Mouse (Mus musculus) kidney, embryonic 16.5 days (tissue): Measurements from ENCODE around the gene Gm20388. TPM values are rescaled to one million over a fixed set of nuclear protein-coding genes. Genes with fewer than 3 reads are reported as not detected.

ENCODE experiments used
- ATAC-seq: fragments of 200-750 bp; cut with Nextera tagmentation; 2 replicates; pipeline ENCODE4 v1.8.0; 2017; ENCODE audit warnings: moderate TSS enrichment; ENCODE audit not compliant: low FRiP score, low TSS enrichment
- H3K27ac ChIP-seq: fragments of 300-500 bp; sonication (generic); 2 replicates; pipeline ENCODE4 v1.5.1; 2014; ENCODE audit warnings: low read length
- H3K27me3 ChIP-seq: fragments of 300-500 bp; sonication (generic); 2 replicates; pipeline ENCODE4 v1.6.1; 2014; ENCODE audit warnings: low read length, control low read depth, mixed read lengths; ENCODE audit not compliant: insufficient read depth
- H3K36me3 ChIP-seq: fragments of 300-500 bp; sonication (generic); 2 replicates; pipeline ENCODE4 v1.6.1; 2014; ENCODE audit warnings: low read length, control low read depth, mixed read lengths; ENCODE audit not compliant: insufficient read depth
- H3K4me1 ChIP-seq: fragments of 300-500 bp; sonication (generic); 2 replicates; pipeline ENCODE4 v1.6.1; 2014; ENCODE audit warnings: low read length, control low read depth, mixed read lengths; ENCODE audit not compliant: insufficient read depth
- H3K4me2 ChIP-seq: fragments of 300-500 bp; sonication (generic); replicated peaks from 2 replicates; pipeline ENCODE4 v1.6.1; 2014; ENCODE audit warnings: low read depth, low read length
- H3K4me3 ChIP-seq: fragments of 300-500 bp; sonication (generic); 2 replicates; pipeline ENCODE4 v1.5.1; 2014; ENCODE audit warnings: mild to moderate bottlenecking, low read length
- H3K9ac ChIP-seq: fragments of 300-500 bp; sonication (generic); replicated peaks from 2 replicates; pipeline ENCODE4 v1.6.1; 2014; ENCODE audit warnings: low read length
- H3K9me3 ChIP-seq: fragments of 300-500 bp; sonication (generic); 2 replicates; pipeline ENCODE4 v1.6.1; 2016; ENCODE audit warnings: low read length, control low read depth
- WGBS: fragments of 180-500 bp; shearing (Covaris S2); extraction: QIAGEN DNeasy Blood & Tissue Kit; methylation state at CpG from one replicate; pipeline ENCODE4 v1.1.7; 2014; 5-methylcytosine and 5-hydroxymethylcytosine counted together
- polyA plus RNA-seq: library from polyadenylated mRNA; unstranded; fragments of >200 nt; fragmentation: Nextera tagmentation; extraction: Ambion mirVana; gene quantifications from 2 replicates; pipeline ENCODE4 v1.2.1, GENCODE M21; 2015

Gm20388 gene
- polyA plus RNA-seq, 1 experiment from 2014 or later: 7.7 TPM

DNA sequence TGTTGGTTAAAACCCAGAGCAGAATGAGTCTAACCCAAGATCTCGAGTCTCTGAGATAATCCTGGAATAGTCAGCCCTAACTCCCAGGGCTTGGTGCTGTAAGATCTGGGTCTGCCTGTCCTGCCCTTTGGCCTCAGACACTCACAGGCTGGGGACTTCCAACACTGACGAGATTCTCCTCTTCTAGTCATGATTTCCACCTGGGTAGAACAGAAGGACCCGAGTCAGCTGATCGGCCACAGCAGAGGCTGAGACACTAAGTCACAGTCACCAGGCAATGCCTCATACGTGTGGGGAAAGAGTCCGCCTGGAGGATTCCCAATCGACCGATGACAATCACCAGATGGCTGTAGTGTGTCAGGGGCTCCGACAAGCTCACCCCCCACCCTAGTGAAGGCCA, 3785.5 kb downstream of the Gm20388 start:
- Histone ChIP-seq H3K9me3 (no peaks in the 10 kb centered on the region), H3K4me1 (peaks cover 14% of the 10 kb centered on the region), H3K27ac (no peak overlapping the region), H3K4me2 (no peak overlapping the region), H3K36me3 (no peaks in the 10 kb centered on the region), H3K4me3 (no peak overlapping the region), H3K9ac (no peak overlapping the region), H3K27me3 (0 out of 2 replicates have a peak, but pooled peaks cover 2% of the 10 kb centered on the region)
- ATAC-seq: no peak
- WGBS: 71% methylated on average over 9 of the region's 9 CpGs

- H3K9ac ChIP-seq: no peak overlapping the region
- WGBS: 45% methylated on average over 5 of the region's 5 CpGs
- 0 out of 2 replicates have a peak, but pooled peaks cover 2% of the 10 kb centered on the region for H3K27me3 ChIP-seq
- no peak overlapping the region for H3K27ac ChIP-seq
- no peak overlapping the region for H3K4me3 ChIP-seq
- no peak overlapping the region for H3K4me2 ChIP-seq
- H3K9me3 ChIP-seq: no peaks in the 10 kb centered on the region
- no peak for ATAC-seq
- no peaks in the 10 kb centered on the region for H3K36me3 ChIP-seq
- H3K4me1 ChIP-seq: peaks cover 16% of the 10 kb centered on the region
Measured at GRCm38 (mm10) chr8:123697329-123697728, 3786.7 kb downstream of the Gm20388 start.

- no peaks in the 10 kb centered on the region for H3K36me3 ChIP-seq
- WGBS: 18% methylated on average over 12 of the region's 12 CpGs
- peak; percentile 44; the same call in 1 of the 2 replicates for ATAC-seq
- H3K4me3 ChIP-seq: no peak overlapping the region
- peaks cover 18% of the 10 kb centered on the region for H3K4me1 ChIP-seq
- no peak overlapping the region for H3K9ac ChIP-seq
- peak overlapping the region; percentile 19; the same call in 1 of the 2 replicates for H3K4me2 ChIP-seq
- 0 out of 2 replicates have a peak, but pooled peaks cover 2% of the 10 kb centered on the region for H3K27me3 ChIP-seq
- H3K9me3 ChIP-seq: no peaks in the 10 kb centered on the region
- no peak overlapping the region for H3K27ac ChIP-seq
Measured at GRCm38 (mm10) chr8:123700399-123701070, 3789.9 kb downstream of the Gm20388 start.

DNA sequence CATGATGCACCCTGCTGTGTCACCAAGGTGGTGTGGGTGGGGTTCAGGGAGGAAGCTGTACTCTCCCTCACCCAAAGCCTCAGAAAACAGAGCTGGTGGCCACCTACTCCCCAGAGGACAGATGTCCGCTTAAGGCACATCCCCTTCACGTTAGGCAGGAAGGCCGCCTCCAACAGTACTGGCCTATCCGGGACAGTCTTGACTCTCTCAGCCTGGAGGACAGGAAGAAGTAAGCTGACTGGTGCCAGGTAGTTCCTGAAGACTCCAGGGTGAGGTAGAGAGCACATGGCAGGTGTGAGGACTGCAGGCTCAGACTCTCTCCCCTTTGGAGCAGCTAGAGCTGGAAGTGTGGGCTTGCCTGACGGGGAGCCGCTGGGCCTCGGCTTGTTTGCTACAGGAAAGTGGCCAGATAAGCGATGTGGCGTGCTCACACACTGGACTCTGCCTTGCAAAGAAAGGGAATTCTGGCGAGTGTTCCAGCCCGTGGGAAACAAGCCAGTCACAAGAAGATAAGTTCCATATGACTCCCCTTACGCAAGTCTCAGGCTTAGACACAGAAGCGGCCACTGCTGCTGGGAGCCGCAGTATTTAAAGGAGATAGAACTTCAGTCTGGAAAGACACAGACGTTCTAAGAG, 3791.4 kb downstream of the Gm20388 start:
- WGBS: 66% methylated on average over 15 of the region's 15 CpGs
- Histone ChIP-seq H3K9me3 (no peaks in the 10 kb centered on the region), H3K4me1 (peaks cover 20% of the 10 kb centered on the region), H3K4me2 (no peak overlapping the region), H3K36me3 (no peaks in the 10 kb centered on the region), H3K9ac (no peak overlapping the region), H3K27me3 (0 out of 2 replicates have a peak, but pooled peaks cover 2% of the 10 kb centered on the region), H3K27ac (no peak overlapping the region), H3K4me3 (no peak overlapping the region)
- no peak for ATAC-seq

- Histone ChIP-seq H3K27ac (no peak overlapping the region), H3K4me3 (no peak overlapping the region), H3K4me1 (peaks cover 14% of the 10 kb centered on the region), H3K4me2 (no peak overlapping the region), H3K9ac (no peak overlapping the region), H3K36me3 (no peaks in the 10 kb centered on the region), H3K27me3 (no peaks in the 10 kb centered on the region), H3K9me3 (no peaks in the 10 kb centered on the region)
- ATAC-seq: no peak
- WGBS: 58% methylated on average over 5 of the region's 5 CpGs
Measured at GRCm38 (mm10) chr8:123705376-123705775, 3794.7 kb downstream of the Gm20388 start.

DNA sequence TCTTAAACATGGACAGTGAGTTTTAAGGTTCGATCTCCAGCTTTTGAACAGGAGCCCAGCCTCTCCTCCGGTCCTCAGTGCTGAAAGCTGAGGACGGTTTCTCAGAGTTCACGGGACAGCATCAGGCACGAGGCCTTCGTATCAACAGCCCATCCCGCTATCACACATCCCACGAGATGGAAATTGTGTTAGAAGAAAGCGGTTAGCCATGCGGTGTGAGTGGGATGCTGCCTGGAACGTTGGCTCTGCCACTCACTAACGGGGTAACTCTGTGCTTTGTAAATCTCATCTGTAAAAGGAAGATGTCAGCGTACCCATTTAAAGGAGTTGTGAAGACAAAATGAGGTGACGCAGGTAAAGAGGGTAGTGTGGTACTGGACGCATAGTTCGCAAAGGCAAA, 3796.5 kb downstream of the Gm20388 start:
- Histone ChIP-seq H3K9me3 (no peaks in the 10 kb centered on the region), H3K4me3 (no peak overlapping the region), H3K36me3 (no peaks in the 10 kb centered on the region), H3K27me3 (no peaks in the 10 kb centered on the region), H3K4me2 (no peak overlapping the region), H3K4me1 (peaks cover 6% of the 10 kb centered on the region), H3K27ac (no peak overlapping the region), H3K9ac (no peak overlapping the region)
- no peak for ATAC-seq
- 80% methylated on average over 16 of the region's 16 CpGs for WGBS

DNA sequence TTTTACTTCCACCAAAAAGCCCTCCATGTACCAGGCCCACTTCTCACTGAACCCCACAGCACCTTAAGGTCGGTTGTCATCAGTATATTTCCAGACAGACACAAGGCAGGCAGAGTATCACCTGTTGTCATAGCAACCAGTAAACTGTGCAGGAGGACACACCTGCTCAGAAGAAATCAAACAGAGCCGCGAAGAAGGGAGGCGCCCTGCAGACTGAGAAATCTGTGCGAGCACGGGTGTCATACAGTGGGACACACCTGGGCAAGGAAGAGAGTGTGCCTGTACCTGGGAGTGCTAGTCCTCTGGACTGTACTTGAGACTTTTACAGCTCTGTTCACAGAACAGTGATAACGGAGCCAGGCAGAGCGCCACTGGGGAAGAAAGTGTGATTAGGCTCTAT, 3798.1 kb downstream of the Gm20388 start:
- Histone ChIP-seq H3K4me2 (no peak overlapping the region), H3K4me3 (no peak overlapping the region), H3K9ac (no peak overlapping the region), H3K36me3 (no peaks in the 10 kb centered on the region), H3K9me3 (no peaks in the 10 kb centered on the region), H3K27ac (no peak overlapping the region), H3K27me3 (no peaks in the 10 kb centered on the region), H3K4me1 (peaks cover 6% of the 10 kb centered on the region)
- ATAC-seq: no peak
- WGBS: 58% methylated on average over 8 of the region's 8 CpGs

GRCm38 (mm10) chr8:123710335-123710734, 3799.7 kb downstream of the Gm20388 start:
- Histone ChIP-seq H3K4me1 (peaks cover 6% of the 10 kb centered on the region), H3K27ac (no peak overlapping the region), H3K27me3 (no peaks in the 10 kb centered on the region), H3K4me2 (no peak overlapping the region), H3K36me3 (no peaks in the 10 kb centered on the region), H3K9me3 (no peaks in the 10 kb centered on the region), H3K9ac (no peak overlapping the region; the same call in 1 of the 2 replicates), H3K4me3 (no peak overlapping the region)
- ATAC-seq: no peak
- WGBS: 87% methylated on average over 5 of the region's 5 CpGs

DNA sequence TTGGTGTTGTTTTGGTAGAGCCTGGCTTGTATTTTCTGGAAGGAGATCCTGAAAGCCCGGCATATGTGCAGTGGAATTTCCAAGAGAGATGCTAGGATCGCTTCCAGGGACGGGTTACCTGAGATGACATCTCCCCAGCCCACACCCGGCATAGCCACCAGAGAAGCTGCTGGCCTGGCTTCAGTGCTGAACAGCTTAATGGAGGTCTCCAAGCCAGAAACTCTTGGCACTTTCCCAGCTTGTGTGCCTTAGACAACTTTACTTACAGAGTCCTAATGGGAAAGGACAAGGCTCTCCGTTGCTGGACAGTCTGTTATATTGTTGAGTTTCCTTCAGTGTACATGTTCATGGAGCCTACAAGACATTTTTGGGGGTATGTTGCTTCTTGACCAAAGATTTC, 3803.8 kb downstream of the Gm20388 start:
- no peak overlapping the region for H3K9ac ChIP-seq
- no peaks in the 10 kb centered on the region for H3K9me3 ChIP-seq
- no peak overlapping the region for H3K4me3 ChIP-seq
- no peaks in the 10 kb centered on the region for H3K36me3 ChIP-seq
- 88% methylated on average over 5 of the region's 5 CpGs for WGBS
- peaks cover 20% of the 10 kb centered on the region for H3K4me1 ChIP-seq
- H3K4me2 ChIP-seq: no peak overlapping the region
- no peak for ATAC-seq
- no peaks in the 10 kb centered on the region for H3K27me3 ChIP-seq
- no peak overlapping the region for H3K27ac ChIP-seq

DNA sequence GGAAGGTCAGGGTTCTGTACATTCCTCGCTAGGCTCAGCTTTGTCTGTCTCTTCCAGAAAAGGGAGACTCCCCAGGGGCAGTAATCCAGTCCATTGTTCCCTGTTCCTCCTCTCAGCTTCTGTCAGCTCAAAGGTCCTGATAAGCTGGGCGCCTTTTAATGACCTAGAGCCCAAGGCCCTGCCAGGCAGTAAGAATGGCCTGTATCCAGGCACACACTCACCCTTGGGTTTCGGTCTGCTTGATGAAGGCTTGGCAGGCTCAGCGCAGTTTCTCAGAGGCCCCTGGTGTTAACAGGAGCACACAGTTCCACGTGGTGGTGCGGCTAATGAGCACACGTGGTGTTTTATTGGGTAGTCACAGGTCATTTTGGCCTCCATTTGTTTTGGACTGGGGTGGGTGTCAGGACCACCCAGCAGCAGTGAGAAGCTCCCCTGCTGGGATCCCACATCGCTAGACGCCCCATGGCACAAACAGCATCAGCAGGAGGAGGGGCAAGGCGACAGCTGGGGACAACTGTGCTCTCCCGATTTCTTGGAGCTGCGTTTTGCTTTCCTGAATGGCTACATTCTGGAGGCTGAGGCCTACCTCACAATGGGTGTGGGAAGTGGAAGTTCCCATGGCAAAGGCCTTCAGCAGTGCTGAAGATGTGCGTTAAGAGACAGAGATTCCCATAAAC, 3805.4 kb downstream of the Gm20388 start:
- no peak overlapping the region for H3K27ac ChIP-seq
- H3K9me3 ChIP-seq: no peaks in the 10 kb centered on the region
- no peak for ATAC-seq
- peaks cover 26% of the 10 kb centered on the region for H3K4me1 ChIP-seq
- no peak overlapping the region for H3K9ac ChIP-seq
- H3K4me2 ChIP-seq: no peak overlapping the region
- H3K27me3 ChIP-seq: no peaks in the 10 kb centered on the region
- WGBS: 51% methylated on average over 13 of the region's 13 CpGs
- H3K4me3 ChIP-seq: no peak overlapping the region
- no peaks in the 10 kb centered on the region for H3K36me3 ChIP-seq
